Mouse (Mus musculus) right cerebral cortex, postnatal 14 days (tissue): Measurements from ENCODE around the gene Dgki.
A peak's percentile ranks its signal among the peaks of the same experiment; 100 is the strongest.

Experiments
- DNase-seq: peaks from one replicate; pipeline ENCODE4 v3.0.0; 2022

Gene Dgki

DNA sequence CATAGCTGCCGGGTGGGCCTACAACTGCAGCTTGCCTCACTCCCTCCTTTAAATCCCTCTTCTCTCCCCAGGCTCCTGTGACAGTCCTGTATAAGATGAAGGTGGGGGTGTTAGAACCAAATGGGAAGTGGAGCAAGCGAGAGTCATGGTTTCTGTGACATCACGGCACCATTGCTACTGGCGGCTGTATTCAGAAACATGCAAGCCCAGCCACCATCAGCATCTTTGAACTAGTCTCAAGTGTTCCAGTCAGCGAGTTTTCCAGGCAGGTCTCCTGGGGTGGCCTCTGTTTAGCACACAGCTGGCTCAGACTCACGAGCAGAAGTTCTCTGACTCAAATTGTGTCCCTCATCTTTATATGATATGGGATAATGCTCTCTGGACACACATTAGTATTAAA is 68.8 kb downstream of the Dgki start:
- no peak for DNase-seq

DNA sequence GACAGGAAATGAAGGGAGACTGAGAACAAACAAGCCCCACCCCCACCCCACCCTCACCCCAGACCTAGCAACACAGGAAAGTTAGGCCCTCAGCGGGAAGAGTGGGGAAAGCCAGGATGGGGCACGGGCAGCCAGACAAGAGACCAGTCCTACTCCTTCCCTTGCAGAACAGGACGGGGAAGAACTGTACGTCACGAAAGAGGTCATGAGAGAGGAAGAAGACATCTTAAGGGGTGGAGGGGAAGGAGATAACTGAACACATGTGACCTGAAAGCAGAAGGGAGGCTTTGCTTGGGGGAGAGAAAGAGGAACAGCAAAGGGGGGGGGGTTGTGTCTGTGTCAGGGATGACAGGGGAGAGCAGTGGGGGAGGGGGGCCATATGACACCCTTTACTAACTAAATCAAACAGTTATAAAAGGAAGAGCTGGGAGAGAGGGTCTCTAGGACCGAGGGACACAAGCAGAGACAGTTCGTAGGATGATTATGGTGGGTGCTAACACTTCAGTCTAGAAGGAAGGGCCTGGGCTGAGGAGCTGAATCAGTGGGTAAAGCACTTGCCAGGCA is 77.0 kb downstream of the Dgki start:
- no peak for DNase-seq

- no peak for DNase-seq
Measured at GRCm38 (mm10) chr6:37222016-37222415, 78.0 kb downstream of the Dgki start.

DNA sequence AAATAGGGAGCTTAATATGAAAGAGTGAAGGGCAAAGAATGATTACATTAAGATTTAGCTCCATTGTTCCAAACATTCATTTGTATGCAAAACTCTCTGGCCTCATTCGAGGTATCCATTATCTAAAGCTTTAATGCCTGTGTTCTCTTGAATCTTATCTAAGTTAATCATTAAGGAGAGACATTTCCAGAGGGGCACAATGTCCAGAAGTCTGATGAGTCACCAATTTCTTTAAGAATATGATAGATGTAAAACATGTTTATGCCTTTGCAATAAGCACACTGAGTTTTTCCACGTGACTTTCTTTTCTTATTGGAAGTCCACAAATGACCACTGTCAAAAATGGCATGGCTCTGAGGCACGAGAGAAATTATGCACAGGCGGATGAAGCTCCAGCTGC is 80.9 kb downstream of the Dgki start:
- no peak for DNase-seq

- peak; percentile 36 for DNase-seq
Measured at GRCm38 (mm10) chr6:37216342-37216763, 83.6 kb downstream of the Dgki start.

DNA sequence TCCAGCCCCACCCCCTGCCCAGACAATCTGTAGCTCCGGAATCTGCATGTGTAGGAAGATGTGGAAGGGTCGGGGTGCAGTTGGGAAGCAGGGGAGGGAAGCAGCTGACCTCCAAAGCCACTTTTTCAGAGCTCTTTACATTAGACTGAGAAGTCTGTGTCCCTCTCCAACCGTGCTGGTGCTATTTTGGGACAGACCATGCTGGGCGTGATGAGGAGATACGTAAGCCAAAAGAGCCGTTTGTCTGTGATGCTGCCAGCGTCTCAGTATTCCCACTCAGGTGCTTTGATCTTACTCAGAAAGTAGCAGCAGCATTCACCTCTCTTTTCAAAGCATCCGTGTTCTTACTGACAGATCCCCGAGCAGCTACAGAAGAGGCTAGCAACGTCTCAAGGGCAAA is 84.3 kb downstream of the Dgki start:
- DNase-seq, result no peak

GRCm38 (mm10) chr6:37212930-37213329 is 87.1 kb downstream of the Dgki start:
- DNase-seq, result peak; percentile 26

GRCm38 (mm10) chr6:37211545-37212247 is 88.3 kb downstream of the Dgki start:
- no peak for DNase-seq

- DNase-seq, result no peak
Measured at GRCm38 (mm10) chr6:37202901-37203300, 97.1 kb downstream of the Dgki start.

- DNase-seq, result no peak
Measured at GRCm38 (mm10) chr6:37200840-37201239, 99.1 kb downstream of the Dgki start.

DNA sequence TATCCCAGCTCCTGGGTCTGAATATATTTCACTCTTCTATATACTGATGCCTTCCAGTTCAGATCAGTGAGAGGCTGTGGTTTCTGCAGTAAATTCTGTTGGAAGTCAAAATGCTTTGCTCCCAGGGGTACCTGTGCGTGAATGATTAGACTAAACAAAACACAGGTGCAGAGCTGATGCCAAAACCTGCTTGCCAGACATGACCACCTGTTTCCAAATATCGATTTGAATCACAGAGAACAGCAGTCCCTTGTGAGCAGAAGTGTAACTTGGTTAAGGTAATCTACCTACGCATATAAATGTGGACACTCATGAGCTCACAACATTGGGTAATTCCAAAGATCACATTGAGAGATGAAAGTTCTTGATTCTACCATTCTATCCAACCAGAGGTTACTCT is 100.5 kb downstream of the Dgki start:
- DNase-seq, result no peak

GRCm38 (mm10) chr6:37197745-37198144 is 102.2 kb downstream of the Dgki start:
- DNase-seq, result no peak

GRCm38 (mm10) chr6:37196870-37197269 is 103.1 kb downstream of the Dgki start:
- DNase-seq, result no peak

DNA sequence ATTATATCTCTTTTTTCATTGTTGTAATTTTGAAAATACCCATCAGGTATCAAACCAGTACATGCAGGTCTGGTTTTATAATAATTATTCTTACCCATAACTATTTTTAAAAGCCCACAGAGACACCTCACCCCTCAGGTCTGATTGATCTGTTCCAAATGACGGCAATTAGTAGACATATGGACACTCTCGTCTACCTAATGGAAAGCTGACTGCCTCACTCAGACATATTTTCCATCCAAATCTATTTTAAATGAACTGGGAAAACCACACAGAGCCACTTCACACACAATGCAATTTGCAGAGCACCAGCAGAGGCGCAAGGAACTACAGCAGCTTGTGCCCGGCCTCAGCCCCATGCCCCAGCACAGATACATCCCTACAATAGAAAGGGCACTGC is 104.2 kb downstream of the Dgki start:
- DNase-seq, result no peak

GRCm38 (mm10) chr6:37181961-37182360 is 118.0 kb downstream of the Dgki start:
- DNase-seq, result no peak

DNA sequence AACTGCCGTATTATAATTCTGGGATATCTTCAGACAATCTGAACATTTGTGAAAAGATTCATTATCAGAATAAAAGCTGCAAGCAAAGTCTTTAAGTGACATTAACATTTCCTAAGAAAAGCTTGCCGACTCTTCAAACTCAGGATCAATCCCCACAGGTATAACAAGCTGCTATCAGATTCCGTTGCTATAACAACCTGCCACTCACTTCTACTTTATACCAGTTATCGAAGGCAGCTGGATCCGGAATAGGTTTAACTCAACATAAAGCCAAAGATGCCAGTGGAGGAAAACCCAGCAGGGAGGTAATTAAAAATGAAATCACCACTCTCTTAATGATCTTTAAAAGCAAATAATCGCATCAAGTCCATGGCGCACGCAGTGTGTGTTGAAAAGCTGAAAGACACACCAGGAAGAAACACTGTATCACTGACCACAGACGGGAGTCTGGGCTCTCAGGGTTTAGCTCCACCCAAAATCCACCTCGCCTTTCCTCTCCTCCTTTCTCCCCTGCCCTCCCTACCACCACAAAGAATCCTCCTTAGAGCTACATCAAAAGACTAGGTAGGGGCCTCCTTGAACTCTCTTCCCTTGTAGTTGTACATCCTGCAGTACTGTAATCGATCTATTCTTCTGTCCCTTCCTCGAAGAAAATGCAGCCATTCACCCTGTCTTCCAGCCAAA is 128.7 kb downstream of the Dgki start:
- no peak for DNase-seq

DNA sequence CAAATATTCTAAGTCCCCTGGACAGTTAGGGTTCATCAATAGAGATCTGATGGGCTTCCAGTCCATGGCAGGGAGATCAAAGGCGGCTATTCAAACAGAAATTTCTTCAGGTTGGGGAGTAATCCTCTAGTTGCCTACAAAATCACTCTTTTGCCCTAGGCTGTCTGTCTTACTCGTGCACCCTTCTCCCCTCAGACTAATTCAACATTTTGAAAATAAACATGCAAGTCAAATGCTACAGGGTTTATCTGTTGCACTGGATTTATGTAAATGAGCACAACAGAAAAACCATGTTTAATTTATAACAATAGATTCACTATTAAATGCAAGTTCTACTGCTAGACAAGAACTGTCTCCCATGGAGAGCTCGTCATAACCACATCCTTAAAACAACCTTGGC is 141.1 kb downstream of the Dgki start:
- no peak for DNase-seq

DNA sequence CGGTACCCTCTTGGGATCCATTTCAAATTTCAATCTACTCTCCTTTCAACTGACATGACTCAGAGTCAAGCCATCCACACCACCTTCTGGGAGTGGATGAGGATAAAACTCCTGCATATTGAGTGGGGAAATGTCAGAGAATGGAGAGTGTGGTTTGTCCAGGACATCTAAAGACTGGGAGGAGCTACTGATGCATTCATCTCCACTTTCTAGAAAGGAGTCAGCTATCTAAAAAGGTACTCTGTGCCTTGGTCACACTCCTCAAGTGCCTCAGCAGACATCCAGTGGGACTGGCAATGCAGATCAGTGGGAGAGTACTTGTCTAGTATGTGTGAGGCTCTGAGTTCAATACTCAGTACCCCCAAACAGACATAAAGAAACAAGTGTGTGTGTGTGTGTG is 145.9 kb downstream of the Dgki start:
- DNase-seq, result no peak

DNA sequence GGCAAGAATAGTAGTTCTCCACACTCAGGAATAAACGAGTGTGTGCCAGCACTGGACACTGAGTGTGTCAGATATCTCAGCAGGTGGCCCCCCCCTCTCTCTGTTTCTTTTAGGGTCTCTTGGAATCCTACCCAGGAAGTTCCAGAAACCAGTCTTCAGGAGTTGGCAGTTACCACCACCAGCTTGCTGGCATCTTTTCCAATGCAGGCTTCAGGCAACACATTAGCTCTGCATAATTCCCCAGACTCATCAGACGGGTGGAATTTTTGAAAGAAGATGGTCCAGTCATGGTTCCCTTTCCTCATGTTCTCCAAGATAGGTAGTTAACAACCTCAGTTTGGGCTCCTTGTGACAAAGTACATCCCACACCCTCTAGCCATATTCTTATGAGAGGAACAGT is 149.5 kb downstream of the Dgki start:
- no peak for DNase-seq

GRCm38 (mm10) chr6:37150038-37150437 is 149.9 kb downstream of the Dgki start:
- no peak for DNase-seq

GRCm38 (mm10) chr6:37149196-37149595 is 150.8 kb downstream of the Dgki start:
- DNase-seq, result no peak

GRCm38 (mm10) chr6:37147431-37148022 is 152.5 kb downstream of the Dgki start:
- no peak for DNase-seq

DNA sequence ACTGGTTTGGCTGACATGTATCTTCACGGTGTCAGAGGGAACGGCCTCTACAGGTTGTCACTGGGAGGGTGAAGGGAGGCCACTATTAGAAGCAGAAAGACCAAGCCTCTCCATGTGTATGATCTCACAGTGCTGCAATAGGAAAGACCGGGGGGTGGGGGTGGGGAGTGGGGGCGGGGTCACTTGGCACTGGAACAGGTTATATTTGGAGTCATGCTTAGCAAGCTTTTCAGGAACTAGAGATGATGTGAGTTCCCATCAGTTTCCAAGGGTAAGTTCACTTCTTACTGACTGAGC is 156.2 kb downstream of the Dgki start:
- no peak for DNase-seq
